Mouse (Mus musculus) embryonic facial prominence, embryonic 13.5 days (tissue): ENCODE measurements around the gene Lmntd1. TPM values are rescaled to one million over a fixed set of nuclear protein-coding genes. Genes with fewer than 3 reads are reported as not detected.

Experiments used
- ATAC-seq: fragments of 200-750 bp; cut with Nextera tagmentation; 2 replicates; pipeline ENCODE4 v1.8.0; 2017; ENCODE audit warnings: low read depth; ENCODE audit not compliant: insufficient number of reproducible peaks, insufficient read depth, low FRiP score, low TSS enrichment
- H3K27ac ChIP-seq: fragments of 300-500 bp; sonication (generic); 2 replicates; pipeline ENCODE4 v1.5.1; 2015; ENCODE audit warnings: moderate library complexity, mild to moderate bottlenecking, inconsistent platforms
- H3K27me3 ChIP-seq: fragments of 300-500 bp; sonication (generic); 2 replicates; pipeline ENCODE4 v1.6.1; 2015; ENCODE audit warnings: mild to moderate bottlenecking, inconsistent platforms
- H3K36me3 ChIP-seq: fragments of 300-500 bp; sonication (generic); 2 replicates; pipeline ENCODE4 v1.6.1; 2015; ENCODE audit warnings: mild to moderate bottlenecking, inconsistent platforms
- H3K4me1 ChIP-seq: fragments of 300-500 bp; sonication (generic); 2 replicates; pipeline ENCODE4 v1.6.1; 2015; ENCODE audit warnings: inconsistent platforms
- H3K4me2 ChIP-seq: fragments of 300-500 bp; sonication (generic); 2 replicates; pipeline ENCODE4 v1.6.1; 2015; ENCODE audit warnings: moderate library complexity, mild to moderate bottlenecking, inconsistent platforms
- H3K4me3 ChIP-seq: fragments of 300-500 bp; sonication (generic); 2 replicates; pipeline ENCODE4 v1.5.1; 2015; ENCODE audit warnings: mild to moderate bottlenecking, inconsistent platforms
- H3K9ac ChIP-seq: fragments of 300-500 bp; sonication (generic); 2 replicates; pipeline ENCODE4 v1.6.1; 2015; ENCODE audit warnings: mild to moderate bottlenecking, inconsistent platforms
- H3K9me3 ChIP-seq: fragments of 300-500 bp; sonication (generic); 2 replicates; pipeline ENCODE4 v1.6.1; 2016; ENCODE audit warnings: inconsistent platforms
- WGBS: fragments of 180-500 bp; shearing (Covaris S2); methylation state at CpG from one replicate; pipeline ENCODE4 v1.1.7; 2015; ENCODE audit warnings: mixed read lengths; 5-methylcytosine and 5-hydroxymethylcytosine counted together
- polyA plus RNA-seq: library from polyadenylated mRNA; unstranded; fragments of >200 nt; fragmentation: Nextera tagmentation; extraction: Ambion mirVana; gene quantifications from 2 replicates; pipeline ENCODE4 v1.2.1, GENCODE M21; 2015

Gene Lmntd1
- polyA plus RNA-seq, 1 experiment from 2014 or later: 0.41 TPM

GRCm38 (mm10) chr6:145423484-145423883, 190.6 kb downstream of the Lmntd1 start:
- H3K36me3 ChIP-seq: no peaks in the 10 kb centered on the region
- H3K9ac ChIP-seq: no peak overlapping the region
- no peak overlapping the region for H3K4me3 ChIP-seq
- H3K27ac ChIP-seq: no peak overlapping the region
- no peak overlapping the region for H3K4me2 ChIP-seq
- H3K27me3 ChIP-seq: no peaks in the 10 kb centered on the region
- H3K4me1 ChIP-seq: peaks cover 10% of the 10 kb centered on the region; the same call in 1 of the 2 replicates
- no peaks in the 10 kb centered on the region for H3K9me3 ChIP-seq
- ATAC-seq: no peak
- 67% methylated on average over 12 of the region's 12 CpGs for WGBS

DNA sequence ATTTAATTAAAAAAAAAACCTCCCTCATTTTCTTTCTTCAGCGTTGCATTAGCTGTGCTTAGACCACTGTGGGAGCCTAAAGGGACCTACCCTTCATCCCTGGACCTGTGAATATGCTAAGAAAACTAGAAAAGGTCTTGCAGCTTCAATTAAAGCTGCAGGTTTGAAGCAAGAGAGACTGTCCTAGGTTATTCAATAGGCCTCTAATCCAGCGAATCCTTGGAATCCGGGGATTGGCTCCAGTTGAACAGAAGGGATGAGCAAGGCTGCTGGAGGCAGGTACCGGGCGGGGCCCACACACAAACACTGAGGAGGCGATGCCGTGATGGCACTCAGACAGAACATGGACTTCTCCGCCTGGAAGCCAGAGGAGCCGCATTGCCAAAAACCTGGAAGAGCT, 192.5 kb downstream of the Lmntd1 start:
- peaks cover 21% of the 10 kb centered on the region; the same call in 1 of the 2 replicates for H3K4me1 ChIP-seq
- H3K36me3 ChIP-seq: no peaks in the 10 kb centered on the region
- H3K4me2 ChIP-seq: no peak overlapping the region
- no peaks in the 10 kb centered on the region for H3K9me3 ChIP-seq
- no peak for ATAC-seq
- 86% methylated on average over 9 of the region's 9 CpGs for WGBS
- H3K27me3 ChIP-seq: no peaks in the 10 kb centered on the region
- H3K27ac ChIP-seq: no peak overlapping the region
- no peak overlapping the region for H3K9ac ChIP-seq
- H3K4me3 ChIP-seq: no peak overlapping the region

DNA sequence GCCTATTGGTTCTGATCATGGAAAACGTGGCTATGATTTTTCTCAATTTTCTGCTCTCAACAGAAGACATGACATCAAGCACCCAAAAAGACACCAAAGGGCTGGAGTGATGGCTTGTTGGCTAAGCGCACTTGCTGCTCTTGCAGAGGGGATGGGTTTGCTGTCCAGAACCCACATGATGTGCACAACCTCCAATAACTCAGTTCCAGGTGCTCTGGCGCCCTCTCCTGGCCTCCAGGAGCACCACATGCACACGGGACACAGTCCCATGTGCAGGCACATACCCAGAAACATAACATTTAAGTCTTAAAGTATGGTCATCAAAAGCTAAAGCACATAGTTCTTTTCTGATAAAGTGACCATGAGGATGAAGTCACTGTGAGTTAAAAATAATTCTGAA, 193.7 kb downstream of the Lmntd1 start:
- peaks cover 21% of the 10 kb centered on the region; the same call in 1 of the 2 replicates for H3K4me1 ChIP-seq
- 61% methylated on average over 4 of the region's 4 CpGs for WGBS
- no peak overlapping the region for H3K9ac ChIP-seq
- H3K9me3 ChIP-seq: no peaks in the 10 kb centered on the region
- no peaks in the 10 kb centered on the region for H3K36me3 ChIP-seq
- H3K27ac ChIP-seq: no peak overlapping the region
- no peak overlapping the region for H3K4me2 ChIP-seq
- no peak overlapping the region for H3K4me3 ChIP-seq
- ATAC-seq: no peak
- H3K27me3 ChIP-seq: no peaks in the 10 kb centered on the region

DNA sequence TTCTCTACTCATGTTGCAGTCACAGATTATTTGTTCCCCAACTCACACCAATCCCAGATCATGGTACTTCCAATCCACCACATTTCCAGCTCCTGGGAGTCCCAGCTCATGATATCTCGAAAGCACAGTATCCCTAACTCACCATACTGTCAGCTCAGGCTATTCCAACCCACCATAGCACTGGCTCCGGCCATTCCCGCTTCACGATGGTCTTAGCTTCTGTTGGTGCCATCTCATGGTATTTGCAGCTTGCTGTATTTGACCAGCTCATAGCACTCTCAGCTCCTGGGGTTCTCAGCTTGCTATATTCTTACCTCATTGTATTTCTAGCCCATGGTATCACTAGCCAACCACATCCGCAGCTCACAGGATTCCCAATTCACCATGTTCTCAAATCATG, 195.3 kb downstream of the Lmntd1 start:
- Histone ChIP-seq H3K9ac (no peak overlapping the region), H3K4me2 (no peak overlapping the region), H3K27ac (no peak overlapping the region), H3K4me3 (no peak overlapping the region), H3K4me1 (peaks cover 21% of the 10 kb centered on the region; the same call in 1 of the 2 replicates), H3K36me3 (no peaks in the 10 kb centered on the region), H3K9me3 (no peaks in the 10 kb centered on the region), H3K27me3 (no peaks in the 10 kb centered on the region)
- WGBS: 92% methylated on average over 5 of the region's 5 CpGs
- no peak for ATAC-seq

DNA sequence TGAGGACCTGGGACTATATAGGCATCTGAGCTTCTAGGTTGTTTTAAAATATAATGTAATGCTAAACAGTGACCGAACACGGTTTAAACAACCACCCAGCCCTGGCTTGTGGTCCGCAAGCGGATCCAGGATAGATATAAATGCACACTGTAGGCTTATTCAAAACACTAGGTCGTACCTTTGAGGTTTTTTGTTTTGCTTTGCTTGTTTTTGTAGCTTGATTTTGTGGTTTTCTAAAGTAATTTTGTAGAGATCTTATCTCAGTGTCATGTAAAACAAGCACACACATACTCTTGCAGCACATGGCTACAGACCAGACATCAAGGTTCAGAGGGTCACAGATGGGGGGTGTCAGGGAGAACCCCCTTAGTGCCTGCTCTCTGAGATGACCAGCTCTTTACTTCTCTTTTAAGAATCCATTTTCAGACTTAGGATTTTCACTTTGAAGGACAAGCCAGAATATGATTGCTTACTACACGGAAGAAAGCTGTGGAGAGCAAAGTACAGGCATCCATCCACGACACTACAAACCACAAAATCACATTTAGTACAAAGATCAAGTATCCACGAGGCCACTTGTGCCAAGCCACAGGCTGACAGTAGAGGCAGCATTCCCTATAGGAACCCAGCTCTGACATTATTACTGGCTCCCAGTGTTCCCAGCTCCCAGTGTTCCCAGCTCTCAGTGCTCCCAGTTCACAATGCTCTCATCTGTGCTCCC, 196.2 kb downstream of the Lmntd1 start:
- Histone ChIP-seq H3K9me3 (no peaks in the 10 kb centered on the region), H3K27ac (peak overlapping the region; percentile 64; the same call in 1 of the 2 replicates), H3K27me3 (no peaks in the 10 kb centered on the region), H3K4me2 (no peak overlapping the region), H3K4me3 (no peak overlapping the region), H3K9ac (no peak overlapping the region), H3K36me3 (no peaks in the 10 kb centered on the region), H3K4me1 (peaks cover 21% of the 10 kb centered on the region; the same call in 1 of the 2 replicates)
- 41% methylated on average over 8 of the region's 8 CpGs for WGBS
- 0 out of 2 replicates have a peak, but pooled peaks have one; percentile 33 for ATAC-seq

- 0 out of 2 replicates have a peak, but pooled peaks have one; percentile 68 for ATAC-seq
- peaks cover 21% of the 10 kb centered on the region; the same call in 1 of the 2 replicates for H3K4me1 ChIP-seq
- H3K27me3 ChIP-seq: no peaks in the 10 kb centered on the region
- H3K9me3 ChIP-seq: no peaks in the 10 kb centered on the region
- H3K9ac ChIP-seq: no peak overlapping the region
- H3K4me3 ChIP-seq: no peak overlapping the region
- 0 out of 2 replicates have a peak overlapping the region, but pooled peaks have one; percentile 64 for H3K27ac ChIP-seq
- H3K36me3 ChIP-seq: no peaks in the 10 kb centered on the region
- 63% methylated on average over 16 of the region's 16 CpGs for WGBS
- H3K4me2 ChIP-seq: no peak overlapping the region
Observed at GRCm38 (mm10) chr6:145417014-145417719, 197.0 kb downstream of the Lmntd1 start.

GRCm38 (mm10) chr6:145404369-145405051, 209.6 kb downstream of the Lmntd1 start:
- peaks cover 6% of the 10 kb centered on the region for H3K4me1 ChIP-seq
- WGBS: 91% methylated on average over 10 of the region's 10 CpGs
- no peaks in the 10 kb centered on the region for H3K9me3 ChIP-seq
- H3K9ac ChIP-seq: no peak overlapping the region
- H3K36me3 ChIP-seq: no peaks in the 10 kb centered on the region
- ATAC-seq: no peak
- no peak overlapping the region for H3K4me2 ChIP-seq
- H3K27me3 ChIP-seq: no peaks in the 10 kb centered on the region
- no peak overlapping the region for H3K27ac ChIP-seq
- H3K4me3 ChIP-seq: no peak overlapping the region

DNA sequence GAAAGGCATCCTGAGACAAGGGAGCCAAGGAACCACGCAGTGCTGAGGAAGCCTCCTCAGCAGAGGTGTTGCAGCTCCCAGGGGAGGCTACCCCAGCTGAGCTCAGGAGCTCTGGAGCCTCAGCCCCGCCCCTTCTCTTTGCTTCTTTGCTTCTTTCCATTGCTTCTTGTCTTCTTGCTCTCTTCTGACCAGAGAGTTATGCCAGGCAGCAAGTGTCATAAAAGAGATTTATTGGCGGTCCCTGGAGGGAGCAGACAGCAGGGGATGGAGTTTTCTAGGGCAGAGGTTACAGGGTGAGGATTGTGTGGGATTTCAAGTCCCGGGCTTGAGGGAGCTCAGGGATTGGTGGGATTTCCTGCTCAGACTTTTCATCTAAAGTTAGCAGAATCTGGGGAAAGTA, 213.0 kb downstream of the Lmntd1 start:
- Histone ChIP-seq H3K4me3 (no peak overlapping the region), H3K36me3 (no peaks in the 10 kb centered on the region), H3K9me3 (no peaks in the 10 kb centered on the region), H3K27ac (no peak overlapping the region), H3K9ac (no peak overlapping the region), H3K4me2 (no peak overlapping the region), H3K27me3 (no peaks in the 10 kb centered on the region), H3K4me1 (peaks cover 6% of the 10 kb centered on the region)
- WGBS: 34% methylated on average over 4 of the region's 4 CpGs
- ATAC-seq: no peak

- H3K27ac ChIP-seq: 0 out of 2 replicates have a peak overlapping the region, but pooled peaks have one; percentile 8
- H3K9me3 ChIP-seq: no peaks in the 10 kb centered on the region
- ATAC-seq: no peak
- H3K4me1 ChIP-seq: peaks cover 6% of the 10 kb centered on the region
- 90% methylated on average over 4 of the region's 4 CpGs for WGBS
- H3K4me2 ChIP-seq: no peak overlapping the region
- H3K9ac ChIP-seq: no peak overlapping the region
- H3K36me3 ChIP-seq: no peaks in the 10 kb centered on the region
- H3K27me3 ChIP-seq: no peaks in the 10 kb centered on the region
- no peak overlapping the region for H3K4me3 ChIP-seq
Observed at GRCm38 (mm10) chr6:145397881-145398280, 216.2 kb downstream of the Lmntd1 start.

DNA sequence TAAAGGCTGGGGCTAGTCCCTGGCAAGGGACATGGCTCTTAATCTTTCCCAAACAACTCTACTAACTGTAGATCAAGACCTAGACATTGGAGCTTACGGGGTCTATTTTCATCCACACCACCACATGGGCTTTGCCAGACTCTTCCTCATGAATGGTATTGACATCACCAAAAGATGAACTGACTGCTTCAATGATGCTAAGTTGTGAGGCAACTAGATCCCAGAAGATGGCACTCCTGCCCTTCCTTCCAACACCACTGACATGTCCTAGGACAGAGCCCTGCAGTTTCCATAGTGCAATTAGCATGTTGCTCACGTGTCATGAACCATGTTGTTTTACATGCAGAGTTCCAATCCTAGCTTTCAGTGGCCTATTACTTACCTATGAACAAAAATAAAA, 217.6 kb downstream of the Lmntd1 start:
- no peak overlapping the region for H3K27ac ChIP-seq
- H3K27me3 ChIP-seq: no peaks in the 10 kb centered on the region
- H3K4me1 ChIP-seq: peaks cover 6% of the 10 kb centered on the region
- WGBS: 91% methylated on average over 2 of the region's 2 CpGs
- ATAC-seq: no peak; the same call in 1 of the 2 replicates
- H3K9ac ChIP-seq: no peak overlapping the region
- H3K4me3 ChIP-seq: no peak overlapping the region
- no peaks in the 10 kb centered on the region for H3K9me3 ChIP-seq
- H3K4me2 ChIP-seq: no peak overlapping the region
- no peaks in the 10 kb centered on the region for H3K36me3 ChIP-seq

- Histone ChIP-seq H3K9ac (peak overlapping the region; percentile 33; the same call in 1 of the 2 replicates), H3K27me3 (no peaks in the 10 kb centered on the region), H3K36me3 (no peaks in the 10 kb centered on the region), H3K9me3 (no peaks in the 10 kb centered on the region), H3K4me3 (no peak overlapping the region), H3K4me2 (peak overlapping the region; percentile 28), H3K27ac (peak overlapping the region; percentile 83), H3K4me1 (peaks cover 34% of the 10 kb centered on the region)
- 32% methylated on average over 2 of the region's 2 CpGs for WGBS
- ATAC-seq: no peak
Observed at GRCm38 (mm10) chr6:145390421-145390820, 223.7 kb downstream of the Lmntd1 start.
